Mouse (Mus musculus): Measurements from ENCODE around the gene Fank1.

Fank1 gene

GRCm38 (mm10) chr7:133829579-133829978 lies 52.9 kb downstream of the Fank1 start:
- DNase-seq (ENCODE audit: low spot score): no peak

- DNase-seq (ENCODE audit: low spot score): no peak
Measured at GRCm38 (mm10) chr7:133839546-133839945, 62.9 kb downstream of the Fank1 start.

GRCm38 (mm10) chr7:133842079-133842478 lies 65.4 kb downstream of the Fank1 start:
- no peak for DNase-seq (ENCODE audit: low spot score)

- DNase-seq (ENCODE audit: low spot score): no peak
Measured at GRCm38 (mm10) chr7:133847175-133847574, 70.5 kb downstream of the Fank1 start.

- DNase-seq (ENCODE audit: low spot score): no peak
Measured at GRCm38 (mm10) chr7:133848180-133848579, 71.5 kb downstream of the Fank1 start.

GRCm38 (mm10) chr7:133850735-133851134 lies 74.1 kb downstream of the Fank1 start:
- DNase-seq (ENCODE audit: low spot score): no peak

GRCm38 (mm10) chr7:133856278-133856677 lies 79.6 kb downstream of the Fank1 start:
- DNase-seq (ENCODE audit: low spot score): peak; percentile 91

- peak; percentile 18 for DNase-seq (ENCODE audit: low spot score)
Measured at GRCm38 (mm10) chr7:133858506-133858905, 81.8 kb downstream of the Fank1 start.

GRCm38 (mm10) chr7:133859548-133859947 lies 82.9 kb downstream of the Fank1 start:
- no peak for DNase-seq (ENCODE audit: low spot score)

GRCm38 (mm10) chr7:133862233-133862632 lies 85.6 kb downstream of the Fank1 start:
- no peak for DNase-seq (ENCODE audit: low spot score)

- DNase-seq (ENCODE audit: low spot score): no peak
Measured at GRCm38 (mm10) chr7:133862723-133863122, 86.1 kb downstream of the Fank1 start.

- no peak for DNase-seq (ENCODE audit: low spot score)
Measured at GRCm38 (mm10) chr7:133863151-133863550, 86.5 kb downstream of the Fank1 start.

- no peak for DNase-seq (ENCODE audit: low spot score)
Measured at GRCm38 (mm10) chr7:133863684-133864083, 87.0 kb downstream of the Fank1 start.

- no peak for DNase-seq (ENCODE audit: low spot score)
Measured at GRCm38 (mm10) chr7:133870265-133870664, 93.6 kb downstream of the Fank1 start.

- no peak for DNase-seq (ENCODE audit: low spot score)
Measured at GRCm38 (mm10) chr7:133872701-133873100, 96.0 kb downstream of the Fank1 start.

- no peak for DNase-seq (ENCODE audit: low spot score)
Measured at GRCm38 (mm10) chr7:133876139-133876538, 99.5 kb downstream of the Fank1 start.

GRCm38 (mm10) chr7:133876646-133877342 lies 100.1 kb downstream of the Fank1 start:
- peak; percentile 57 for DNase-seq (ENCODE audit: low spot score)

- no peak for DNase-seq (ENCODE audit: low spot score)
Measured at GRCm38 (mm10) chr7:133879761-133880160, 103.1 kb downstream of the Fank1 start.

GRCm38 (mm10) chr7:133884759-133885431 lies 108.2 kb downstream of the Fank1 start:
- DNase-seq (ENCODE audit: low spot score): peak; percentile 37

GRCm38 (mm10) chr7:133888926-133889920 lies 112.6 kb downstream of the Fank1 start:
- DNase-seq (ENCODE audit: low spot score): no peak

GRCm38 (mm10) chr7:133889986-133890385 lies 113.3 kb downstream of the Fank1 start:
- DNase-seq (ENCODE audit: low spot score): no peak

- DNase-seq (ENCODE audit: low spot score): no peak
Measured at GRCm38 (mm10) chr7:133891298-133891697, 114.6 kb downstream of the Fank1 start.

Data from MN1 (cell line).